Comparison of ENCODE assay signal across 19 mouse cellular contexts in the genomic region with DNA sequence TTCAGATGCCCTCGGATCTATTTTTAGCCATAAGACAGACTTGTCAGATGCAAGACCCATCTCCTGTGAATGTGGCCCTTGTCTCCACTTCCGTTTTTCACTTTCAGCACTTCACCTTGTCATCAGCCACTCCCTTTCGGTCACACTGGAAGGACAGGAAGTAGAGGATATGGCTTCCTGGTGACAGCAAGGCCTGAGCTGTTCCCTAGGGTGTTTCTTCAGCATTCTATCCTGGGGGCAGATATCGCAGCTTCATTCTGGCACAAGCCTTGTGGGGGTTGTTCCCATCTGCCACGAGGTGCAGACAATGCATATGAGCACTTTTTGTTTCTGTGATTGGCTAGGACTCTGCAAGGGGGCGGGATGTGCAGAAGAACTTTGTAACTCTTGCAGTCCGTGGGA.
DNase-seq lines count a peak whose midpoint lies in the region; ATAC-seq and TF ChIP-seq lines count a peak whose summit lies in the region.
"Had no signal": no experiment of that assay in that cellular context is flagged by ENCODE, and none has a peak within 500 bp of the region (broad histone marks: within the 10 kb centered on the region; RNA-seq: fewer than 3 reads in every experiment).

No protein-coding gene starts in this region.

- H3K4me3 ChIP-seq in cortical plate, adult 2 months (ENCODE audit: insufficient read depth, low read length) = no peak overlapping the region
- no peak overlapping the region for H3K4me3 ChIP-seq in forebrain, embryonic 16.5 days (replicated peaks; ENCODE audit: low read length)
- H3K4me3 ChIP-seq: embryonic facial prominence, embryonic 15.5 days; forebrain, embryonic 12.5 days; heart, embryonic 13.5 days; intestine, embryonic 15.5 days; megakaryocyte, embryonic 14.5 days; neural tube, embryonic 12.5 days had no signal

- peak overlapping the region; percentile 86 for H3K27ac ChIP-seq in cortical plate, adult 2 months (ENCODE audit: insufficient read depth, low read length)
- H3K27ac ChIP-seq in forebrain, embryonic 16.5 days (ENCODE audit: low read length) = no peak overlapping the region
- H3K27ac ChIP-seq: embryonic facial prominence, embryonic 15.5 days; forebrain, embryonic 12.5 days; heart, embryonic 13.5 days; intestine, embryonic 15.5 days; neural tube, embryonic 12.5 days had no signal

- intact Hi-C loops in heart, postnatal 25 days (cut with DNase I) = no loop called here

- H3K27me3 ChIP-seq in forebrain, embryonic 16.5 days (replicated peaks; ENCODE audit: control insufficient read depth, insufficient read depth, low read length) = no peaks in the 10 kb centered on the region
- H3K27me3 ChIP-seq: embryonic facial prominence, embryonic 15.5 days; forebrain, embryonic 12.5 days; heart, embryonic 13.5 days; intestine, embryonic 15.5 days; megakaryocyte, embryonic 14.5 days; neural tube, embryonic 12.5 days had no signal

- no peaks in the 10 kb centered on the region for H3K9me3 ChIP-seq in forebrain, embryonic 16.5 days (ENCODE audit: control insufficient read depth, low read length)
- H3K9me3 ChIP-seq: embryonic facial prominence, embryonic 15.5 days; forebrain, embryonic 12.5 days; heart, embryonic 13.5 days; intestine, embryonic 15.5 days; neural tube, embryonic 12.5 days had no signal

- H3K4me2 ChIP-seq in forebrain, embryonic 16.5 days (ENCODE audit: low read length) = no peak overlapping the region
- H3K4me2 ChIP-seq: embryonic facial prominence, embryonic 15.5 days; forebrain, embryonic 12.5 days; heart, embryonic 13.5 days; intestine, embryonic 15.5 days; liver, embryonic 11.5 days; lung, embryonic 14.5 days; neural tube, embryonic 12.5 days had no signal

- H3K36me3 ChIP-seq in forebrain, embryonic 16.5 days (ENCODE audit: control insufficient read depth, insufficient read depth) = no peaks in the 10 kb centered on the region
- H3K36me3 ChIP-seq: embryonic facial prominence, embryonic 15.5 days; forebrain, embryonic 12.5 days; heart, embryonic 13.5 days; intestine, embryonic 15.5 days; neural tube, embryonic 12.5 days had no signal

- WGBS in forebrain, embryonic 16.5 days = 78% methylated on average over 7 of the region's 7 CpGs

- peaks cover 11% of the 10 kb centered on the region for H3K4me1 ChIP-seq in cortical plate, adult 2 months (ENCODE audit: control insufficient read depth, insufficient read depth, low read length)
- H3K4me1 ChIP-seq in forebrain, embryonic 16.5 days (replicated peaks; ENCODE audit: control insufficient read depth, insufficient read depth, low read length) = no peaks in the 10 kb centered on the region
- H3K4me1 ChIP-seq: embryonic facial prominence, embryonic 15.5 days; forebrain, embryonic 12.5 days; intestine, embryonic 15.5 days; megakaryocyte, embryonic 14.5 days; neural tube, embryonic 12.5 days had no signal

- TF ChIP-seq CTCF in cortical plate, adult 2 months (IDR thresholded peaks at IDR 0.05; ENCODE audit: extremely low read depth, insufficient read depth, low read length) = no peak

- H3K9ac ChIP-seq in forebrain, embryonic 16.5 days (replicated peaks; ENCODE audit: low read depth, low read length) = no peak overlapping the region
- H3K9ac ChIP-seq: embryonic facial prominence, embryonic 15.5 days; forebrain, embryonic 12.5 days; heart, embryonic 13.5 days; intestine, embryonic 15.5 days; lung, embryonic 14.5 days; neural tube, embryonic 12.5 days had no signal

- TF ChIP-seq POLR2A in cortical plate, adult 2 months (IDR thresholded peaks at IDR 0.05; ENCODE audit: extremely low read depth, insufficient read depth, low read length) = no peak

- peak; percentile 64 for DNase-seq in heart, adult 11 months
- no peak for DNase-seq in heart, postnatal 25 days (ENCODE audit: low spot score)
- DNase-seq in layer of hippocampus, adult 9-11 months = peak; percentile 86
- peak; percentile 78 for DNase-seq in right cerebral cortex, adult 2 months (ENCODE audit: low spot score in 2 of 2)
- no peak for DNase-seq in lung, postnatal 14 days
- DNase-seq: adrenal gland, adult 2 months; cerebellum, adult 18-20 months; gastrocnemius, postnatal 36 days; lung, embryonic 14.5 days had no signal

- no peak for ATAC-seq in megakaryocyte-erythroid progenitor cell, adult 5-6 weeks (replicated peaks; ENCODE audit: low FRiP score, low TSS enrichment, poor library complexity, severe bottlenecking)
- ATAC-seq in forebrain, embryonic 16.5 days = no peak
- ATAC-seq: intestine, embryonic 15.5 days had no signal

Comparison
In these comparisons a context has a peak if more than half of its experiments do, and no peak if none do; other contexts are left out.
1. DNase-seq: peak in heart, adult 11 months (single experiment), layer of hippocampus, adult 9-11 months (single experiment) and right cerebral cortex, adult 2 months (2 of 2); none in heart, postnatal 25 days (single experiment) and lung, postnatal 14 days (single experiment).